Mouse (Mus musculus) testis, adult 2 months (tissue): ENCODE measurements around the gene Upp2. TPM values are rescaled to one million over a fixed set of nuclear protein-coding genes. Genes with fewer than 3 reads are reported as not detected.

ENCODE experiments used
- H3K27ac ChIP-seq: fragments of 200-500 bp; 2 replicates; pipeline ENCODE4 v1.5.1; 2012; ENCODE audit warnings: low read depth, low read length; ENCODE audit not compliant: control insufficient read depth, insufficient read depth
- H3K27me3 ChIP-seq: fragments of 200-500 bp; 2 replicates; pipeline ENCODE4 v1.6.1; 2012; ENCODE audit warnings: mild to moderate bottlenecking, low read length, moderate library complexity; ENCODE audit not compliant: control insufficient read depth, insufficient read depth
- H3K36me3 ChIP-seq: fragments of 200-500 bp; 2 replicates; pipeline ENCODE4 v1.6.1; 2012; ENCODE audit warnings: mild to moderate bottlenecking, low read length; ENCODE audit not compliant: control insufficient read depth, insufficient read depth
- H3K4me1 ChIP-seq: fragments of 200-500 bp; 2 replicates; pipeline ENCODE4 v1.6.1; 2012; ENCODE audit warnings: low read length; ENCODE audit not compliant: control insufficient read depth, insufficient read depth
- H3K4me3 ChIP-seq: fragments of 200-500 bp; 2 replicates; pipeline ENCODE4 v1.5.1; 2012; ENCODE audit warnings: low read depth, mild to moderate bottlenecking, low read length, moderate library complexity, mixed read lengths; ENCODE audit not compliant: control insufficient read depth
- CTCF ChIP-seq: fragments of 200-500 bp; IDR thresholded peaks from 2 replicates; pipeline ENCODE4 v1.5.1; 2012; ENCODE audit warnings: low read depth, mild to moderate bottlenecking, inconsistent platforms, low read length, moderate library complexity; ENCODE audit not compliant: control insufficient read depth, insufficient read depth, insufficient replicate concordance
- POLR2A ChIP-seq: fragments of 200-500 bp; IDR thresholded peaks from 2 replicates; pipeline ENCODE4 v1.6.1; 2012; ENCODE audit warnings: low read depth, mild to moderate bottlenecking, inconsistent platforms, low read length, moderate library complexity; ENCODE audit not compliant: control insufficient read depth
- polyA plus RNA-seq: library from polyadenylated mRNA; depleted of rRNA; stranded (reverse); fragments of >200 nt; gene quantifications from 2 replicates; pipeline ENCODE4 v1.2.3, GENCODE M21; 2012

Gene Upp2
- polyA plus RNA-seq, 1 experiment, result 7.0 TPM

DNA sequence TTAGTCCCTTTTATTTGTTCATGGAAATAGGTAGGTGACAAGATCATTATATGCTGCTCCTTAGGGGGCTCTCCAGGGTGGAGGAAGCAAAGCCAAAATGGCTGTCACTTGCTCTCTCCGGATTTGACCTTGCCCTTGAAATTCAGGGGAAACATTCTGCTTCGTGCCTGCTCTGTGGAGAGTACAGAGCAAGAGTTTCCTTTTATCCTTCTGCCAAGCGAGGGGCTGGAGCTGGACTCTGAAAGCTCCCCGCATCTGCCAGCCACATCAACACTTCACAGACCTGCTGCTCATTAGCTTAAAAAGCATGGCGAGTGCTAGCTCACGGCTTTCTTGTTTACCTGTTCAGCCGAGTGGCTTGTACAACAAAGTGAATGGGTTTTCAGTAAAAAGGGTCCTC lies 220.3 kb downstream of the Upp2 start:
- Histone ChIP-seq H3K4me3 (no peak overlapping the region), H3K27me3 (no peaks in the 10 kb centered on the region), H3K36me3 (no peaks in the 10 kb centered on the region), H3K4me1 (peaks cover 5% of the 10 kb centered on the region; the same call in 1 of the 2 replicates), H3K27ac (no peak overlapping the region)
- no peak for TF ChIP-seq CTCF
- TF ChIP-seq POLR2A, result no peak

DNA sequence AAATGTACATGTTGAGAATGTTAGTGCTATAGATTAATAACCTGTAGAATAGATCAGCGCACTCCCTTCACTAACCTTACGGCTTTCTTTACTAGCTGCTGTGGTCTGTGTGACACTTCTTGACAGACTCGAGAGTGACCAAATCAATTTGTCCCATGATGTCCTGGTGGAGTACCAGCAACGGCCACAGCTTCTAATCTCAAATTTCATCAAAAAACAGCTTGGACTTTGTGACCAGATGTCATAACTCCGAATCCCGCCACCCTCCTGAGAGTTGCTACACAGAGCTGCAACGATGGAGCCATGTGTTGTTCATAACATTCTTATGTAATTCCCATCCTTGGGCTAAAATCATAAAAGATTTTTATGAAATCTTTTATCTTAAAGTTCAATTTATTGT lies 222.8 kb downstream of the Upp2 start:
- TF ChIP-seq CTCF (no peak), POLR2A (no peak)
- peaks cover 5% of the 10 kb centered on the region; the same call in 1 of the 2 replicates for H3K4me1 ChIP-seq
- H3K27ac ChIP-seq, result no peak overlapping the region
- H3K27me3 ChIP-seq, result no peaks in the 10 kb centered on the region
- H3K4me3 ChIP-seq, result no peak overlapping the region
- no peaks in the 10 kb centered on the region for H3K36me3 ChIP-seq

DNA sequence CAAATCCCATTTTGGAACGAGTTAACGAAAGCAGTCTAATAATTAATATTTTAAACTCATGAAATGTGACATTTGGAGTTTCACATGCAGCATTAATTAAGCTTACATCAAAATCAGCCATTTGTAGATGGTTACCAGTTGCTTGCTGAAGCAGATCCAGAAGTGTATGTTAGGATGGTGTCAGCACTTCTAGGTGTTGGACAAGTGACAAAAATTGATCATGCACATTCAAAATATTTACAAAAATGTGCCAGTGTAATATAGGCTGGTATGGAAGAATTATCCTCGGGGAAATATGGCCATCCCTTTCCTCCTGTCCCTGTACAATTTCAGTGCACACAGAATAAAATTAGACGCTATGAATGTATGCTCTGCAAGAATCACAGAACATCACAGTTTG lies 223.3 kb downstream of the Upp2 start:
- Histone ChIP-seq H3K4me1 (peaks cover 5% of the 10 kb centered on the region; the same call in 1 of the 2 replicates), H3K27ac (no peak overlapping the region), H3K36me3 (no peaks in the 10 kb centered on the region), H3K27me3 (no peaks in the 10 kb centered on the region), H3K4me3 (no peak overlapping the region)
- TF ChIP-seq CTCF (no peak), POLR2A (no peak)

DNA sequence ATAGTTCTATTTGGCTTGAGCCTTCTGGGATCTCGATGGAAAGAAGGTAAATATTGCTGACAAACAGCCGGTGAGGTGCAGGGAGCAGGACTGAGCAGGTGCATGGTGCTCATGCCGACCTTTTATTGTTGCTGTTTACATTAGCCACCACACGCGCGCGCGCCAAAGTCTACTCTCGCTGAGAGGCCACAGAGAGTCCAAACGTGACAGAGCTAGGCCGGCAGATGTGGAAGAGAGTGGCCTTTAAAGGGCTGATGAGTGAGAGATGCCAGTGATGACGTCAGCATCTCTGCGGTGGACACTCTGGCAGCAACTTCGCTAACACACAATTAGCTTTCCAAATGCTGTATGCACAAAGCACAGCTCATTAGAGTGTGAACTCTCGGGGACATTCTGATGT lies 227.4 kb downstream of the Upp2 start:
- H3K27me3 ChIP-seq, result no peaks in the 10 kb centered on the region
- no peaks in the 10 kb centered on the region for H3K36me3 ChIP-seq
- H3K4me1 ChIP-seq, result no peaks in the 10 kb centered on the region; the same call in 1 of the 2 replicates
- H3K27ac ChIP-seq, result no peak overlapping the region
- H3K4me3 ChIP-seq, result no peak overlapping the region
- TF ChIP-seq POLR2A (no peak), CTCF (no peak)

DNA sequence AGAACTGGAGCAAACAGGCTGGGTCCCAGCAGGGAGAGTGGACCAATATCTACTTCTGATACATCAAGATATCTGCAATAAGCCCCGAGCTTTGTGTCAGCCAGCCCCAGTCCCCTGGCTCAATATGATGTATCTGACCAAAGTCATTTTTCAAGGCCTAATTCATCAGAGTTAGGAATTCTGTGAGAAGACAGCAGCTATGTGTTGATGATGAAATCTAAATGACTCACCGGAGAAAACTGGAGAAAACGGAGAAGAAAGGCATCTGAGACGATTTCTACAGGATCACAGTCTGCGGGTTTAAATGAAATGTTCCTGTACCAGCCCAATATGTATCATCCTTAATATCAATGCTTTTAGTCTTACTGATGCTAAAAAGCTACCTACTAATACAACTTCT lies 228.3 kb downstream of the Upp2 start:
- Histone ChIP-seq H3K36me3 (no peaks in the 10 kb centered on the region), H3K4me3 (no peak overlapping the region), H3K4me1 (no peaks in the 10 kb centered on the region; the same call in 1 of the 2 replicates), H3K27me3 (no peaks in the 10 kb centered on the region), H3K27ac (no peak overlapping the region)
- TF ChIP-seq CTCF (no peak), POLR2A (no peak)

GRCm38 (mm10) chr2:58797506-58797905 lies 230.4 kb downstream of the Upp2 start:
- TF ChIP-seq CTCF (no peak), POLR2A (no peak)
- Histone ChIP-seq H3K36me3 (no peaks in the 10 kb centered on the region), H3K27ac (no peak overlapping the region), H3K4me3 (no peak overlapping the region), H3K4me1 (no peaks in the 10 kb centered on the region; the same call in 1 of the 2 replicates), H3K27me3 (no peaks in the 10 kb centered on the region)

- no peak overlapping the region for H3K27ac ChIP-seq
- H3K4me1 ChIP-seq, result no peaks in the 10 kb centered on the region; the same call in 1 of the 2 replicates
- H3K36me3 ChIP-seq, result no peaks in the 10 kb centered on the region
- TF ChIP-seq CTCF (no peak), POLR2A (no peak)
- no peaks in the 10 kb centered on the region for H3K27me3 ChIP-seq
- H3K4me3 ChIP-seq, result no peak overlapping the region
These were observed 232.0 kb downstream of the Upp2 start for GRCm38 (mm10) chr2:58799126-58799525.

DNA sequence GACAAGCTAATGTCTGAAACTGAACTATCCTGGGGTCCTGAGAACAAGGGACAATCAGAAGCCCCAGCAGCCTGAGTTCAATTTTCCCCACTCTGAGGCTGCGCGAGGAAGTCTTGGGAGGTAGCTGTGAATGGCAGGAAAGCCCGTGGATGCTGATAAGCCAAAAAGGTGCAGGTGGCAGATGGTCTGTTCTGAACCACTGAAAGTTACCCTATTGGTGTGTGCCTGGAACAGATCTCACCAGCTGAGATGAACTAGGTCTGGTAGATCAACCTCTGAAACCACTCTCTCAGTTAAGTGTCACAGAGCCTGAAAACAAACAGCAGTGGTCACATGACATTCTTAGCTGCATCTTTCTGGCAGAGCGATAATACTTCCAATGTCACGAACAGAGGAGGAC lies 232.5 kb downstream of the Upp2 start:
- no peaks in the 10 kb centered on the region for H3K27me3 ChIP-seq

More for the DNA sequence above, 232.5 kb downstream of the Upp2 start:
- H3K4me3 ChIP-seq, result no peak overlapping the region
- H3K36me3 ChIP-seq, result no peaks in the 10 kb centered on the region
- H3K27ac ChIP-seq, result no peak overlapping the region
- no peaks in the 10 kb centered on the region; the same call in 1 of the 2 replicates for H3K4me1 ChIP-seq
- TF ChIP-seq POLR2A (no peak), CTCF (no peak)
